Mouse (Mus musculus) stomach, embryonic 16.5 days (tissue): ENCODE data around the gene Olfr239. TPM values are rescaled to one million over a fixed set of nuclear protein-coding genes. Genes with fewer than 3 reads are reported as not detected.
"Not testable (repeated sequence)": the region's sequence is repeated elsewhere in the genome, so short reads cannot be mapped to it uniquely, and the experiment has no call there.

Experiments
- ATAC-seq: fragments of 200-750 bp; cut with Nextera tagmentation; 2 replicates; pipeline ENCODE4 v1.8.0; 2017; ENCODE audit warnings: moderate number of reproducible peaks, moderate TSS enrichment; ENCODE audit not compliant: insufficient read depth, low FRiP score
- H3K27ac ChIP-seq: fragments of 300-500 bp; sonication (generic); 2 replicates; pipeline ENCODE4 v1.5.1; 2014; ENCODE audit warnings: low read length
- H3K27me3 ChIP-seq: fragments of 300-500 bp; sonication (generic); 2 replicates; pipeline ENCODE4 v1.6.1; 2014; ENCODE audit warnings: low read length, control low read depth, mixed read lengths; ENCODE audit not compliant: control insufficient read depth, insufficient read depth
- H3K36me3 ChIP-seq: fragments of 300-500 bp; sonication (generic); 2 replicates; pipeline ENCODE4 v1.6.1; 2014; ENCODE audit warnings: low read length; ENCODE audit not compliant: control insufficient read depth, insufficient read depth
- H3K4me1 ChIP-seq: fragments of 300-500 bp; sonication (generic); 2 replicates; pipeline ENCODE4 v1.6.1; 2014; ENCODE audit warnings: low read length, control low read depth, mixed read lengths; ENCODE audit not compliant: control insufficient read depth, insufficient read depth
- H3K4me2 ChIP-seq: fragments of 300-500 bp; sonication (generic); 2 replicates; pipeline ENCODE4 v1.6.1; 2014; ENCODE audit warnings: low read depth, low read length, mixed read lengths
- H3K4me3 ChIP-seq: fragments of 300-500 bp; sonication (generic); replicated peaks from 2 replicates; pipeline ENCODE4 v1.5.1; 2014; ENCODE audit warnings: mild to moderate bottlenecking, low read length
- H3K9ac ChIP-seq: fragments of 300-500 bp; sonication (generic); 2 replicates; pipeline ENCODE4 v1.6.1; 2014; ENCODE audit warnings: low read length
- H3K9me3 ChIP-seq: fragments of 300-500 bp; sonication (generic); replicated peaks from 2 replicates; pipeline ENCODE4 v1.6.1; 2016; ENCODE audit warnings: low read length, control low read depth; ENCODE audit not compliant: control insufficient read depth
- WGBS: fragments of 180-500 bp; shearing (Covaris S2); extraction: QIAGEN DNeasy Blood & Tissue Kit; methylation state at CpG from one replicate; pipeline ENCODE4 v1.1.7; 2014; 5-methylcytosine and 5-hydroxymethylcytosine counted together
- polyA plus RNA-seq: library from polyadenylated mRNA; unstranded; fragments of >200 nt; fragmentation: Nextera tagmentation; extraction: Ambion mirVana; gene quantifications from 2 replicates; pipeline ENCODE4 v1.2.1, GENCODE M21; 2015

The Olfr239 gene
- polyA plus RNA-seq, result not detected in 2 replicates

- WGBS, result no CpG with 5 or more reads among the region's 2 CpGs
- H3K9ac ChIP-seq, H3K27me3 ChIP-seq, H3K9me3 ChIP-seq, ATAC-seq, H3K27ac ChIP-seq, H3K4me2 ChIP-seq, H3K4me3 ChIP-seq, H3K4me1 ChIP-seq, H3K36me3 ChIP-seq: not testable (repeated sequence)
Observed at GRCm38 (mm10) chr17:33191002-33191401, at the start of gene Olfr239. Gene Olfr239 (plus strand): TSS chr17:33191302.

GRCm38 (mm10) chr17:33168147-33168546 is 23.0 kb upstream of the Olfr239 start, which contains the start of gene Olfr55:
Gene Olfr55 (plus strand): TSS chr17:33168447.
- 67% methylated on average over 1 of the region's 1 CpGs for WGBS
- not testable (repeated sequence) for H3K4me3 ChIP-seq, H3K27me3 ChIP-seq, H3K27ac ChIP-seq, H3K4me2 ChIP-seq, H3K9me3 ChIP-seq, H3K36me3 ChIP-seq, H3K4me1 ChIP-seq, ATAC-seq, H3K9ac ChIP-seq

GRCm38 (mm10) chr17:33221590-33221989 is 30.5 kb downstream of the Olfr239 start, which contains the start of gene Olfr1564:
Gene Olfr1564 (minus strand): TSS chr17:33221690.
- Histone ChIP-seq H3K4me2 (no peak within 1 kb of the TSS), H3K27ac (no peak within 1 kb of the TSS), H3K9me3 (no peaks in the 10 kb centered on the region), H3K4me1 (no peaks in the 10 kb centered on the region), H3K9ac (no peak within 1 kb of the TSS), H3K27me3 (no peaks in the 10 kb centered on the region), H3K36me3 (no peaks in the 10 kb centered on the region), H3K4me3 (no peak within 1 kb of the TSS)
- no peak for ATAC-seq
- 82% methylated on average over 2 of the region's 2 CpGs for WGBS

GRCm38 (mm10) chr17:33236646-33237045 is 45.5 kb downstream of the Olfr239 start:
- not testable (repeated sequence) for H3K9me3 ChIP-seq, H3K9ac ChIP-seq, H3K4me1 ChIP-seq, H3K4me3 ChIP-seq, H3K27ac ChIP-seq, H3K4me2 ChIP-seq, H3K27me3 ChIP-seq, ATAC-seq
- WGBS, result 95% methylated on average over 1 of the region's 1 CpGs
- H3K36me3 ChIP-seq, result peaks cover 13% of the 10 kb centered on the region

Other genes starting within 250 kb of the Olfr239 start
- gene Cyp4f13, start 243.9 kb upstream of the Olfr239 start, polyA plus RNA-seq, result 18.3 and 20.4 TPM in 2 replicates
- 10.6 and 11.7 TPM in 2 replicates for gene Zfp472, start 225.5 kb upstream of the Olfr239 start, polyA plus RNA-seq
- 11.1 and 11.8 TPM in 2 replicates for gene Zfp952, start 198.2 kb upstream of the Olfr239 start, polyA plus RNA-seq
- 10.5 and 10.9 TPM in 2 replicates for gene Zfp763, start 157.9 kb upstream of the Olfr239 start, polyA plus RNA-seq
- gene 4921501E09Rik, start 123.2 kb upstream of the Olfr239 start, polyA plus RNA-seq, result not detected in 2 replicates
- gene Zfp563, start 102.0 kb upstream of the Olfr239 start, polyA plus RNA-seq, result 6.9 and 7.9 TPM in 2 replicates
- not detected in 2 replicates for gene Morc2b, start 51.6 kb upstream of the Olfr239 start, polyA plus RNA-seq
- gene Olfr55, start 22.9 kb upstream of the Olfr239 start, polyA plus RNA-seq, result not detected in 2 replicates
- gene Olfr1564, start 30.4 kb downstream of the Olfr239 start, polyA plus RNA-seq, result not detected in 2 replicates
- gene Zfp955a, start 63.8 kb downstream of the Olfr239 start, polyA plus RNA-seq, result 15.3 and 15.9 TPM in 2 replicates
- 0.01 TPM in 1 of 2 replicates, not detected in the other for gene Olfr63, start 73.4 kb downstream of the Olfr239 start, polyA plus RNA-seq
- 10.9 and 11.9 TPM in 2 replicates for gene Zfp955b, start 98.2 kb downstream of the Olfr239 start, polyA plus RNA-seq
- gene Zfp81, start 167.6 kb downstream of the Olfr239 start, polyA plus RNA-seq, result 8.5 and 9.5 TPM in 2 replicates
- gene Zfp101, start 203.3 kb downstream of the Olfr239 start, polyA plus RNA-seq, result 12.1 and 12.6 TPM in 2 replicates
- gene Actl9, start 241.6 kb downstream of the Olfr239 start, polyA plus RNA-seq, result not detected in 2 replicates